Mouse (Mus musculus) embryonic facial prominence, embryonic 13.5 days (tissue): ENCODE results near the gene Zbtb38. TPM values are rescaled to one million over a fixed set of nuclear protein-coding genes. Genes with fewer than 3 reads are reported as not detected.

ENCODE experiments used
- ATAC-seq: fragments of 200-750 bp; cut with Nextera tagmentation; 2 replicates; pipeline ENCODE4 v1.8.0; 2017; ENCODE audit warnings: low read depth; ENCODE audit not compliant: insufficient number of reproducible peaks, insufficient read depth, low FRiP score, low TSS enrichment
- H3K27ac ChIP-seq: fragments of 300-500 bp; sonication (generic); 2 replicates; pipeline ENCODE4 v1.5.1; 2015; ENCODE audit warnings: moderate library complexity, mild to moderate bottlenecking, inconsistent platforms
- H3K27me3 ChIP-seq: fragments of 300-500 bp; sonication (generic); 2 replicates; pipeline ENCODE4 v1.6.1; 2015; ENCODE audit warnings: mild to moderate bottlenecking, inconsistent platforms
- H3K36me3 ChIP-seq: fragments of 300-500 bp; sonication (generic); 2 replicates; pipeline ENCODE4 v1.6.1; 2015; ENCODE audit warnings: mild to moderate bottlenecking, inconsistent platforms
- H3K4me1 ChIP-seq: fragments of 300-500 bp; sonication (generic); 2 replicates; pipeline ENCODE4 v1.6.1; 2015; ENCODE audit warnings: inconsistent platforms
- H3K4me2 ChIP-seq: fragments of 300-500 bp; sonication (generic); 2 replicates; pipeline ENCODE4 v1.6.1; 2015; ENCODE audit warnings: moderate library complexity, mild to moderate bottlenecking, inconsistent platforms
- H3K4me3 ChIP-seq: fragments of 300-500 bp; sonication (generic); 2 replicates; pipeline ENCODE4 v1.5.1; 2015; ENCODE audit warnings: mild to moderate bottlenecking, inconsistent platforms
- H3K9ac ChIP-seq: fragments of 300-500 bp; sonication (generic); 2 replicates; pipeline ENCODE4 v1.6.1; 2015; ENCODE audit warnings: mild to moderate bottlenecking, inconsistent platforms
- H3K9me3 ChIP-seq: fragments of 300-500 bp; sonication (generic); 2 replicates; pipeline ENCODE4 v1.6.1; 2016; ENCODE audit warnings: inconsistent platforms
- WGBS: fragments of 180-500 bp; shearing (Covaris S2); methylation state at CpG from one replicate; pipeline ENCODE4 v1.1.7; 2015; ENCODE audit warnings: mixed read lengths; 5-methylcytosine and 5-hydroxymethylcytosine counted together
- polyA plus RNA-seq: library from polyadenylated mRNA; unstranded; fragments of >200 nt; fragmentation: Nextera tagmentation; extraction: Ambion mirVana; gene quantifications from 2 replicates; pipeline ENCODE4 v1.2.1, GENCODE M21; 2015

Zbtb38 gene
- polyA plus RNA-seq, 1 experiment from 2014 or later = 14.6 TPM

DNA sequence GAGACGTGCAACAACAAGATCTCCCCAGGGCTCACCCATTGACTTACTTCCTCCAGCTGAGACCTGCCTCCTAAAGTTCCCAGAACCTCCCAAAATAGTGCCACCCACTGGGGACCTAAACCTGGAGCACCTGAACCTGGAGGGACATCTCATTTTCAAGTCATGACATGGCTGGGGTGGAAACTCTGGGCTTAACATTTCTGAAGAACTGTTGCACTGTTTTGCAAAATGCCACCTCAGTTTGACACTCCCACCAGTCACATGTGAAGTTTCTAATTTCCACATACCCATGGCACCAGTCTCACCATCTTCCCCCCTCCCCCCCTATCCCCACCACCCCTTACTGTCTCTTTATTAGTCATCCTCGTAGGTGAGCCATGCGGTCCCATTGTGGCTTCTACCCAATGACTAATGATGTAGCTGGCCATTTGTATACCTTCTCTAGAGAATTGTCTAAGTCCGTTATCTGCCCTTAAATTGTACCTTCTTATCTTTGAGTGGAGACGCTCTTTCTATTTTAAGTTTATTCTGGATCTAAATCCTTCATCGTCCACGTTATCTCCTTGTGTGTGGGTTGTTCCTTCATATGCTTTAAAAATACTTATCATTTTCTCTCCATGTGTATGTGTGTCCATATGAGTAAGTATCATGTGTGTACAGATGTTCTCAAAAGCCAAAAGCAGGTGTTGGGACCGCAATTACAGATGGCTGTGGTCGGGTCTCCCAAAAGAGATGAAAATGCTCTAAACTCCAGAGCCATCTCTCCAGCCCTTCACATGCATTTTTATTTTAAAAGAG lies 4.2 kb upstream of the Zbtb38 start:
- no peak for ATAC-seq
- no peak overlapping the region for H3K27ac ChIP-seq
- H3K9ac ChIP-seq = no peak overlapping the region
- WGBS = 95% methylated on average over 9 of the region's 9 CpGs
- H3K4me3 ChIP-seq = no peak overlapping the region
- H3K27me3 ChIP-seq = no peaks in the 10 kb centered on the region
- no peaks in the 10 kb centered on the region for H3K36me3 ChIP-seq
- H3K9me3 ChIP-seq = no peaks in the 10 kb centered on the region
- H3K4me1 ChIP-seq = peaks cover 6% of the 10 kb centered on the region; the same call in 1 of the 2 replicates
- no peak overlapping the region for H3K4me2 ChIP-seq

DNA sequence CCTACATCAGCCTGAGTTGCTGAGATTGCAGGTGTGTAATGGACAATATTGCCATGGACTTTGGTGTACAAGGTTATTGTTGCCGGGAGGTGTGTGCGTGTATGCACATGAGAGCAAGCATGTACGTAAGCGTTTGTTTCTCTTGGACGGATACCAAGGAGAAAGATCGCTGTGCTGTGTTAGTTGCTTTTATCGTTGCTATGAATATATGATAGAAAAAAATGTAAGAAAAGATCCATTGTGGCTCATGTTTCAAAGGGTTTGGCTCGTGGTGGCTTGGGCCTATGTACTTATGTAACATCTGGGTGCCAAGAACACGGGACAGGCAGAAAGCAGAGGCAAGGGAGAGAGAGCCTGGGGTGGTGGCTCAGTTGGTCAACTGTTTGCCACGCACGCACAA lies 3.1 kb upstream of the Zbtb38 start:
- no peak overlapping the region for H3K9ac ChIP-seq
- WGBS = 64% methylated on average over 11 of the region's 11 CpGs

GRCm38 (mm10) chr9:96754625-96754969 lies 2.0 kb upstream of the Zbtb38 start:
- Histone ChIP-seq H3K9ac (no peak overlapping the region), H3K4me3 (no peak overlapping the region), H3K4me2 (no peak overlapping the region), H3K36me3 (no peaks in the 10 kb centered on the region), H3K4me1 (peaks cover 6% of the 10 kb centered on the region; the same call in 1 of the 2 replicates), H3K9me3 (no peaks in the 10 kb centered on the region), H3K27me3 (no peaks in the 10 kb centered on the region), H3K27ac (no peak overlapping the region)
- WGBS = 43% methylated on average over 1 of the region's 1 CpGs
- ATAC-seq = no peak

More for the DNA sequence above, 3.1 kb upstream of the Zbtb38 start:
- Histone ChIP-seq H3K27me3 (no peaks in the 10 kb centered on the region), H3K4me2 (no peak overlapping the region), H3K4me3 (no peak overlapping the region), H3K9me3 (no peaks in the 10 kb centered on the region), H3K36me3 (no peaks in the 10 kb centered on the region), H3K4me1 (peaks cover 6% of the 10 kb centered on the region; the same call in 1 of the 2 replicates), H3K27ac (no peak overlapping the region)
- ATAC-seq = no peak

DNA sequence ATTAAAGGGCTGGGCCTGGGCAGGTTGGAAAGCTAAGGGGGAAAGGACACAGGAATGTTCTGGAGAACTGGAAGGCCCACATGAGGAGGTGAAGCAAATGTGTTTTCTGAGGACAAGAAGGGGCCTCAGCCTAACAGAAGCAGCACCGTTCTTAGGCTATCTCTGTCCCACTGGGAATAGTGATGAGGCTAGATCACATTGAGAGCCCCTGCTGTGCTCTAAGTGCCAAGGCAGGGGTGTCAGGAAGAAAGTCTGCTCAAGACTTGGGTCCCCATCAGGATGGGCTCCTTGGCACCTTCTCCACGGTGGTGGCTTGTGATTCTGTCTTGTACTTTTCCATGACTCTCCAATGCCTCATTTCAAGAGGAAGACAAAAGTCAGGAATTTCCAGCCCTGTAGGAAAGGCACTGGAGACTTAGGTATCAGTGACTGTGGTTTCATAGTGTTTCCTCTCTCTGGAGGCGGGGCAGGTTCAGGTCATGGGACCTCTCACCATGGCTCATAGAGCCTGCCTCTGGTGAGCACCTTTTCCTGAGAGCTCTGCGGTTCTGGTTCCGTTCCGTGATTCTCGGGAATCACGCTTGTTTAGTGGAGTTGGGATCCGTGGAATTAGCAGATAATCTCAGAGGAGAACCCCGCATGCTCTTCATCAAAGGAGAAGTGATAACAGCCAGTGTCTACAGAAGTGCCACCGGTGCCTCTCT lies 1.4 kb upstream of the Zbtb38 start:
- 78% methylated on average over 11 of the region's 11 CpGs for WGBS
- H3K9ac ChIP-seq = no peak overlapping the region
- H3K36me3 ChIP-seq = no peaks in the 10 kb centered on the region
- H3K27ac ChIP-seq = no peak overlapping the region
- H3K9me3 ChIP-seq = no peaks in the 10 kb centered on the region
- H3K4me3 ChIP-seq = no peak overlapping the region
- no peak overlapping the region for H3K4me2 ChIP-seq
- H3K27me3 ChIP-seq = no peaks in the 10 kb centered on the region
- no peak for ATAC-seq
- H3K4me1 ChIP-seq = peaks cover 6% of the 10 kb centered on the region; the same call in 1 of the 2 replicates

- Histone ChIP-seq H3K27ac (no peak overlapping the region), H3K4me3 (no peak overlapping the region), H3K27me3 (no peaks in the 10 kb centered on the region), H3K4me1 (peaks cover 6% of the 10 kb centered on the region; the same call in 1 of the 2 replicates), H3K36me3 (no peaks in the 10 kb centered on the region), H3K4me2 (no peak overlapping the region), H3K9ac (no peak overlapping the region), H3K9me3 (no peaks in the 10 kb centered on the region)
- WGBS = 90% methylated on average over 8 of the region's 8 CpGs
- no peak for ATAC-seq
These were observed 761 bp upstream of the Zbtb38 start for GRCm38 (mm10) chr9:96753392-96753791.

GRCm38 (mm10) chr9:96751821-96752602 lies 619 bp downstream of the Zbtb38 start:
- Histone ChIP-seq H3K4me2 (no peak overlapping the region), H3K27ac (no peak overlapping the region), H3K4me3 (no peak overlapping the region), H3K4me1 (peaks cover 6% of the 10 kb centered on the region; the same call in 1 of the 2 replicates), H3K9me3 (no peaks in the 10 kb centered on the region), H3K27me3 (no peaks in the 10 kb centered on the region), H3K36me3 (no peaks in the 10 kb centered on the region), H3K9ac (0 out of 2 replicates have a peak overlapping the region, but pooled peaks have one; percentile 52)
- WGBS = 87% methylated on average over 15 of the region's 15 CpGs
- ATAC-seq = no peak

DNA sequence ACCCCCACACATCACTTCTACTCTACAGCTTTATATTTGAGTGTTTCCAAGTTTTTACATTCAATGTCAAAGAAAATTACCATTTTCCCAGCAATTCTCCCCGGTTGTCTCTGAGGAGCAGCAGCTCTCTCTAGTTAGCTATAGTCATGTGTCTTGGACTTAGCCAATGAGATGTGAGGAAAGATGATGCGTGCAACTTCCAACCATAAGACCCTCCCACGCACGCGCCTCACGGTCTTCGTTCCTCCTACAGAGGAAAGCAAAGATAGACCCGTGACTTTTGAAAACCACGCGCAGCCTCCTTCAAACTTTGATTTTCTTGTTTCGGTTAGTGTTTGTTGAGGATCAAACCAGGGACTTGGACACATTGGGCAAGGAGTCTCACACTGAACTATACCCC lies 2.0 kb downstream of the Zbtb38 start:
- H3K4me1 ChIP-seq = peaks cover 6% of the 10 kb centered on the region; the same call in 1 of the 2 replicates
- 96% methylated on average over 11 of the region's 11 CpGs for WGBS
- H3K9me3 ChIP-seq = no peaks in the 10 kb centered on the region
- no peak overlapping the region for H3K9ac ChIP-seq
- H3K27ac ChIP-seq = no peak overlapping the region
- no peak for ATAC-seq
- no peaks in the 10 kb centered on the region for H3K36me3 ChIP-seq
- H3K4me2 ChIP-seq = no peak overlapping the region
- no peaks in the 10 kb centered on the region for H3K27me3 ChIP-seq
- H3K4me3 ChIP-seq = no peak overlapping the region

DNA sequence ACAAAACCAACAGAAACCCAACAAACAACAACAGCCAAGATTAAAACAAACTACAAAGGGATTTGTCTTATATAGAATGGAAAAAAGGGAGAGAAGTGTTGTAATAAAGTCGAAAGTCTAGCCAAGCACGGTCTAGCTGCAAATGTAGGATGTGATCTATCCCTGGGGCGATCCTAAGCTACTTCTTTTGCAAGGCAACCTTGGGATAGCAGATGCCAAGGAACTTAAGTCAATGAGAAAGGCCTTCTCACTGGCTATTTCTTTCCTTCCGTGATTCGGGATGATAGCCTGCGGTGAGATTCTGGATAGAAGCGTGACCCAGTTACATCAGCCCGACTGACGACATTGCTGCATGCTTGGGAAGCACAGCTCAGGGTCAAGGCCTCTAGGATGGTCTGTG lies 6.1 kb downstream of the Zbtb38 start:
- no peak overlapping the region for H3K4me2 ChIP-seq
- H3K36me3 ChIP-seq = no peaks in the 10 kb centered on the region
- ATAC-seq = no peak
- 92% methylated on average over 9 of the region's 9 CpGs for WGBS
- H3K27ac ChIP-seq = no peak overlapping the region
- H3K9me3 ChIP-seq = no peaks in the 10 kb centered on the region
- H3K4me3 ChIP-seq = no peak overlapping the region
- no peak overlapping the region for H3K9ac ChIP-seq
- no peaks in the 10 kb centered on the region for H3K27me3 ChIP-seq
- H3K4me1 ChIP-seq = no peaks in the 10 kb centered on the region

DNA sequence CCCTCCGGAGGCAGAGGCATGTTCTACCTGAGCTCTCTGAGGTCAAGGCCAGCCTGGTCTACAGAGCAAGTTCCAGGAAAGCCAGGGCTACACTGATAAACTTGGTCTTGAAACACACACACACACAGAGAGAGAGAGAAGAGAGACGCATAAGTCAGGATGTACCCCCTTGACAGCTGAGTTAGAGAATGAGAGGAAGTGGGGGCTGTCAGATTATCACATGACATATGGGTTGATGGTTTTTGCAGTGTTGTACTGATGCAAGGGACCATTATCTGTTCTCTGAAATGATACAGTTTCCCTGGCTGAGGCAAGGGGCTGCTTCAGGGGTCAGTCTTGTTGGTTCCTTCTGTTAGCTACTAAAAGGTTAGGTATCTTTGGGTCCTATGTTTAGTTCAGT lies 7.7 kb downstream of the Zbtb38 start:
- H3K9me3 ChIP-seq = no peaks in the 10 kb centered on the region
- H3K4me3 ChIP-seq = no peak overlapping the region
- ATAC-seq = no peak
- H3K27me3 ChIP-seq = no peaks in the 10 kb centered on the region
- no peaks in the 10 kb centered on the region for H3K36me3 ChIP-seq
- H3K4me2 ChIP-seq = no peak overlapping the region
- 86% methylated on average over 2 of the region's 2 CpGs for WGBS
- no peak overlapping the region for H3K27ac ChIP-seq
- H3K9ac ChIP-seq = no peak overlapping the region
- H3K4me1 ChIP-seq = no peaks in the 10 kb centered on the region

GRCm38 (mm10) chr9:96741365-96742085 lies 11.1 kb downstream of the Zbtb38 start:
- no peak overlapping the region for H3K4me2 ChIP-seq
- ATAC-seq = no peak
- no peaks in the 10 kb centered on the region for H3K36me3 ChIP-seq
- H3K9me3 ChIP-seq = no peaks in the 10 kb centered on the region
- no peaks in the 10 kb centered on the region for H3K4me1 ChIP-seq
- no peak overlapping the region for H3K27ac ChIP-seq
- no peaks in the 10 kb centered on the region for H3K27me3 ChIP-seq
- no peak overlapping the region for H3K4me3 ChIP-seq
- no peak overlapping the region for H3K9ac ChIP-seq
- WGBS = 75% methylated on average over 17 of the region's 17 CpGs
